Mouse (Mus musculus): ENCODE measurements around the gene Atcay. TPM values are rescaled to one million over a fixed set of nuclear protein-coding genes. Genes with fewer than 3 reads are reported as not detected.

The Atcay gene
- total and polyA plus RNA-seq, 2 experiments = not detected

- WGBS = 89% methylated on average over 13 of the region's 13 CpGs
- TF ChIP-seq POLR2A (IDR thresholded peaks at IDR 0.05; ENCODE audit: extremely low read depth, insufficient read depth, low read length) = no peak
- no peak for TF ChIP-seq CTCF (IDR thresholded peaks at IDR 0.05; ENCODE audit: low read depth, low read length)
- Histone ChIP-seq H3K27me3 (ENCODE audit: control insufficient read depth, insufficient read depth, low read length) (no peaks in the 10 kb centered on the region), H3K79me2 (ENCODE audit: control insufficient read depth, insufficient read depth, low read length) (peaks cover 29% of the 10 kb centered on the region), H3K4me3 (ENCODE audit: insufficient read depth, low read depth, low read length) (no peak overlapping the region), H3K27ac (replicated peaks; ENCODE audit: insufficient read depth, low read depth, low read length) (no peak overlapping the region), H3K36me3 (ENCODE audit: control insufficient read depth, insufficient read depth, low read length) (peaks cover 44% of the 10 kb centered on the region), H3K4me1 (ENCODE audit: control insufficient read depth, insufficient read depth, low read length) (peaks cover 20% of the 10 kb centered on the region), H3K9ac (ENCODE audit: low read depth, low read length) (no peak overlapping the region)
- DNase-seq (ENCODE audit: extremely low read depth, low read depth, low spot score) = no peak
Measured at GRCm38 (mm10) chr10:81180946-81181345, 49.7 kb downstream of the Atcay start.

- Histone ChIP-seq H3K4me3 (ENCODE audit: insufficient read depth, low read depth, low read length) (no peak overlapping the region), H3K9ac (ENCODE audit: low read depth, low read length) (no peak overlapping the region), H3K4me1 (ENCODE audit: control insufficient read depth, insufficient read depth, low read length) (peaks cover 25% of the 10 kb centered on the region), H3K79me2 (ENCODE audit: control insufficient read depth, insufficient read depth, low read length) (peaks cover 29% of the 10 kb centered on the region), H3K27me3 (ENCODE audit: control insufficient read depth, insufficient read depth, low read length) (no peaks in the 10 kb centered on the region), H3K36me3 (ENCODE audit: control insufficient read depth, insufficient read depth, low read length) (peaks cover 44% of the 10 kb centered on the region), H3K27ac (replicated peaks; ENCODE audit: insufficient read depth, low read depth, low read length) (no peak overlapping the region)
- 83% methylated on average over 32 of the region's 32 CpGs for WGBS
- DNase-seq (ENCODE audit: extremely low read depth, low read depth, low spot score) = no peak
- TF ChIP-seq CTCF (IDR thresholded peaks at IDR 0.05; ENCODE audit: low read depth, low read length) = no peak
- TF ChIP-seq POLR2A (IDR thresholded peaks at IDR 0.05; ENCODE audit: extremely low read depth, insufficient read depth, low read length) = no peak
Measured at GRCm38 (mm10) chr10:81179451-81180342, 50.9 kb downstream of the Atcay start.

- no peak overlapping the region for H3K4me3 ChIP-seq (ENCODE audit: insufficient read depth, low read depth, low read length)
- H3K9ac ChIP-seq (ENCODE audit: low read depth, low read length) = no peak overlapping the region
- WGBS = 83% methylated on average over 11 of the region's 11 CpGs
- H3K79me2 ChIP-seq (ENCODE audit: control insufficient read depth, insufficient read depth, low read length) = peaks cover 25% of the 10 kb centered on the region
- H3K4me1 ChIP-seq (ENCODE audit: control insufficient read depth, insufficient read depth, low read length) = peaks cover 23% of the 10 kb centered on the region
- no peaks in the 10 kb centered on the region for H3K27me3 ChIP-seq (ENCODE audit: control insufficient read depth, insufficient read depth, low read length)
- DNase-seq (ENCODE audit: extremely low read depth, low read depth, low spot score) = no peak
- H3K36me3 ChIP-seq (ENCODE audit: control insufficient read depth, insufficient read depth, low read length) = peaks cover 44% of the 10 kb centered on the region
- TF ChIP-seq CTCF (IDR thresholded peaks at IDR 0.05; ENCODE audit: low read depth, low read length) = no peak
- TF ChIP-seq POLR2A (IDR thresholded peaks at IDR 0.05; ENCODE audit: extremely low read depth, insufficient read depth, low read length) = no peak
- no peak overlapping the region for H3K27ac ChIP-seq (replicated peaks; ENCODE audit: insufficient read depth, low read depth, low read length)
Measured at GRCm38 (mm10) chr10:81178927-81179326, 51.7 kb downstream of the Atcay start.

- TF ChIP-seq CTCF (IDR thresholded peaks at IDR 0.05; ENCODE audit: low read depth, low read length) (no peak), POLR2A (IDR thresholded peaks at IDR 0.05; ENCODE audit: extremely low read depth, insufficient read depth, low read length) (no peak)
- H3K36me3 ChIP-seq (ENCODE audit: control insufficient read depth, insufficient read depth, low read length) = peaks cover 44% of the 10 kb centered on the region
- H3K4me3 ChIP-seq (ENCODE audit: insufficient read depth, low read depth, low read length) = peak overlapping the region; percentile 80
- peaks cover 20% of the 10 kb centered on the region for H3K79me2 ChIP-seq (ENCODE audit: control insufficient read depth, insufficient read depth, low read length)
- peak overlapping the region; percentile 37 for H3K27ac ChIP-seq (replicated peaks; ENCODE audit: insufficient read depth, low read depth, low read length)
- H3K27me3 ChIP-seq (ENCODE audit: control insufficient read depth, insufficient read depth, low read length) = no peaks in the 10 kb centered on the region
- DNase-seq (ENCODE audit: extremely low read depth, low read depth, low spot score) = no peak
- peak overlapping the region; percentile 93 for H3K9ac ChIP-seq (ENCODE audit: low read depth, low read length)
- 27% methylated on average over 14 of the region's 14 CpGs for WGBS
- peaks cover 20% of the 10 kb centered on the region for H3K4me1 ChIP-seq (ENCODE audit: control insufficient read depth, insufficient read depth, low read length)
Measured at GRCm38 (mm10) chr10:81177958-81178712, 52.5 kb downstream of the Atcay start.

GRCm38 (mm10) chr10:81177491-81177925 is 53.1 kb downstream of the Atcay start:
- under 1% methylated on average over 16 of the region's 16 CpGs for WGBS
- peaks cover 22% of the 10 kb centered on the region for H3K4me1 ChIP-seq (ENCODE audit: control insufficient read depth, insufficient read depth, low read length)
- H3K27me3 ChIP-seq (ENCODE audit: control insufficient read depth, insufficient read depth, low read length) = no peaks in the 10 kb centered on the region
- H3K36me3 ChIP-seq (ENCODE audit: control insufficient read depth, insufficient read depth, low read length) = peaks cover 44% of the 10 kb centered on the region
- TF ChIP-seq POLR2A (IDR thresholded peaks at IDR 0.05; ENCODE audit: extremely low read depth, insufficient read depth, low read length) (no peak), CTCF (IDR thresholded peaks at IDR 0.05; ENCODE audit: low read depth, low read length) (no peak)
- peaks cover 20% of the 10 kb centered on the region for H3K79me2 ChIP-seq (ENCODE audit: control insufficient read depth, insufficient read depth, low read length)
- peak overlapping the region; percentile 93 for H3K9ac ChIP-seq (ENCODE audit: low read depth, low read length)
- DNase-seq (ENCODE audit: extremely low read depth, low read depth, low spot score) = peak; percentile 80
- peak overlapping the region; percentile 80 for H3K4me3 ChIP-seq (ENCODE audit: insufficient read depth, low read depth, low read length)
- H3K27ac ChIP-seq (replicated peaks; ENCODE audit: insufficient read depth, low read depth, low read length) = peak overlapping the region; percentile 94

All from liver, adult 2 months (tissue).